Comparison of ENCODE assay signal across 8 mouse cellular contexts in genomic region chr8:45333493-45333892, GRCm38 (mm10). TPM values are rescaled to one million over a fixed set of nuclear protein-coding genes. Genes with fewer than 3 reads are reported as not detected.
DNase-seq lines count a peak whose midpoint lies in the region; ATAC-seq and TF ChIP-seq lines count a peak whose summit lies in the region.

No protein-coding gene starts in this region.

- no peak for TF ChIP-seq CTCF in bone marrow, adult 2 months (IDR thresholded peaks at IDR 0.05; ENCODE audit: control insufficient read depth, insufficient read depth, low read length)
- no peak for TF ChIP-seq CTCF in intestine, postnatal 0 days (IDR thresholded peaks at IDR 0.05; ENCODE audit: low read depth)

- no peak for TF ChIP-seq POLR2A in bone marrow, adult 2 months (IDR thresholded peaks at IDR 0.05; ENCODE audit: borderline replicate concordance, control insufficient read depth, low read depth, low read length)

- peak overlapping the region; percentile 26 for H3K27ac ChIP-seq in bone marrow, adult 2 months (ENCODE audit: control insufficient read depth, insufficient read depth, low read depth, low read length, poor library complexity)
- H3K27ac ChIP-seq in intestine, postnatal 0 days (ENCODE audit: low read depth, low read length) = no peak overlapping the region
- no peak overlapping the region for H3K27ac ChIP-seq in stomach, embryonic 15.5 days

- H3K9ac ChIP-seq in intestine, postnatal 0 days (ENCODE audit: low read depth, low read length) = peak overlapping the region; percentile 53
- H3K9ac ChIP-seq in stomach, embryonic 15.5 days = no peak overlapping the region; the same call in 1 of the 2 replicates

- H3K4me2 ChIP-seq in intestine, postnatal 0 days (replicated peaks; ENCODE audit: low read depth) = peak overlapping the region; percentile 98
- H3K4me2 ChIP-seq in stomach, embryonic 15.5 days = peak overlapping the region; percentile 87

- H3K36me3 ChIP-seq in intestine, postnatal 0 days (ENCODE audit: control insufficient read depth, insufficient read depth) = no peaks in the 10 kb centered on the region
- H3K36me3 ChIP-seq in stomach, embryonic 15.5 days = no peaks in the 10 kb centered on the region

- H3K4me3 ChIP-seq in bone marrow, adult 2 months (replicated peaks; ENCODE audit: control insufficient read depth, low read depth, low read length) = peak overlapping the region; percentile 87
- peak overlapping the region; percentile 69 for H3K4me3 ChIP-seq in intestine, postnatal 0 days (ENCODE audit: low read depth, low read length)
- H3K4me3 ChIP-seq in stomach, embryonic 15.5 days (replicated peaks) = peak overlapping the region; percentile 63

- ATAC-seq in granulocyte monocyte progenitor cell, adult 5-6 weeks (replicated peaks; ENCODE audit: poor library complexity, severe bottlenecking) = peak; percentile 64
- ATAC-seq in intestine, postnatal 0 days = peak; percentile 40
- peak; percentile 29; the same call in 1 of the 2 replicates for ATAC-seq in stomach, embryonic 15.5 days (ENCODE audit: insufficient read depth, low FRiP score, low read depth)

- WGBS in bone marrow, adult 2 months = 4% methylated on average over 8 of the region's 8 CpGs
- 22% methylated on average over 8 of the region's 8 CpGs for WGBS in intestine, postnatal 0 days
- 6% methylated on average over 8 of the region's 8 CpGs for WGBS in stomach, embryonic 15.5 days

- H3K4me1 ChIP-seq in bone marrow, adult 2 months (ENCODE audit: control insufficient read depth, insufficient read depth, low read length) = no peaks in the 10 kb centered on the region
- peaks cover 3% of the 10 kb centered on the region; the same call in 1 of the 2 replicates for H3K4me1 ChIP-seq in intestine, postnatal 0 days (replicated peaks; ENCODE audit: control insufficient read depth, insufficient read depth, low read length)
- no peaks in the 10 kb centered on the region for H3K4me1 ChIP-seq in stomach, embryonic 15.5 days

- peak; percentile 7 for DNase-seq in right cerebral cortex, adult 18-20 months
- DNase-seq in right cerebral cortex, postnatal 14 days = no peak
- peak; percentile 57 for DNase-seq in lung, postnatal 36 days
- no peak for DNase-seq in MN1 (ENCODE audit: low spot score)

- no peaks in the 10 kb centered on the region for H3K9me3 ChIP-seq in intestine, postnatal 0 days (ENCODE audit: control insufficient read depth)
- no peaks in the 10 kb centered on the region for H3K9me3 ChIP-seq in stomach, embryonic 15.5 days

- no peaks in the 10 kb centered on the region for H3K27me3 ChIP-seq in intestine, postnatal 0 days (replicated peaks; ENCODE audit: control insufficient read depth, insufficient read depth, low read length)
- no peaks in the 10 kb centered on the region for H3K27me3 ChIP-seq in stomach, embryonic 15.5 days (replicated peaks)

RNA-seq across cellular contexts. Expression of gene Cyp4v3, which starts 0.5 kb away (rescaled TPM):
- polyA plus RNA-seq in bone marrow, adult 2 months (2011; ENCODE audit: insufficient read depth, insufficient read length, low replicate concordance, missing spikeins) = 1.7 and 2.9 TPM in 2 replicates
- total RNA-seq in granulocyte monocyte progenitor cell, adult 5-6 weeks (2014; fragmentation: Nextera tagmentation) = 7.0 and 7.8 TPM in 2 replicates
- 10.3 and 12.5 TPM in 2 replicates for total RNA-seq in granulocyte monocyte progenitor cell, adult 5-6 weeks (2017)
- polyA plus RNA-seq in intestine, postnatal 0 days (2015; fragmentation: Nextera tagmentation; extraction: Ambion mirVana) = 2.2 and 2.4 TPM in 2 replicates
- polyA plus RNA-seq in stomach, embryonic 15.5 days (2015; fragmentation: Nextera tagmentation; extraction: Ambion mirVana) = 3.6 and 4.5 TPM in 2 replicates

RNA-seq across cellular contexts. Expression of gene Gm45753, which starts 25.2 kb away (rescaled TPM):
- not detected in 2 replicates for polyA plus RNA-seq in bone marrow, adult 2 months (2011; ENCODE audit: insufficient read depth, insufficient read length, low replicate concordance, missing spikeins)
- total RNA-seq in granulocyte monocyte progenitor cell, adult 5-6 weeks (2014; fragmentation: Nextera tagmentation) = 0.38 TPM in 1 of 2 replicates, not detected in the other
- not detected in 2 replicates for total RNA-seq in granulocyte monocyte progenitor cell, adult 5-6 weeks (2017)
- not detected in 2 replicates for polyA plus RNA-seq in intestine, postnatal 0 days (2015; fragmentation: Nextera tagmentation; extraction: Ambion mirVana)
- polyA plus RNA-seq in stomach, embryonic 15.5 days (2015; fragmentation: Nextera tagmentation; extraction: Ambion mirVana) = 0.32 and 1.2 TPM in 2 replicates

RNA-seq across cellular contexts. Expression of gene Klkb1, which starts 38.8 kb away (rescaled TPM):
- polyA plus RNA-seq in bone marrow, adult 2 months (2011; ENCODE audit: insufficient read depth, insufficient read length, low replicate concordance, missing spikeins) = 0.83 and 1.3 TPM in 2 replicates
- total RNA-seq in granulocyte monocyte progenitor cell, adult 5-6 weeks (2014; fragmentation: Nextera tagmentation) = not detected in 2 replicates
- total RNA-seq in granulocyte monocyte progenitor cell, adult 5-6 weeks (2017) = not detected in 2 replicates
- not detected in 2 replicates for polyA plus RNA-seq in intestine, postnatal 0 days (2015; fragmentation: Nextera tagmentation; extraction: Ambion mirVana)
- polyA plus RNA-seq in stomach, embryonic 15.5 days (2015; fragmentation: Nextera tagmentation; extraction: Ambion mirVana) = 0.21 and 0.44 TPM in 2 replicates

RNA-seq across cellular contexts. Expression of gene Fam149a, which starts 48.6 kb away (rescaled TPM):
- polyA plus RNA-seq in bone marrow, adult 2 months (2011; ENCODE audit: insufficient read depth, insufficient read length, low replicate concordance, missing spikeins) = 1.2 and 1.7 TPM in 2 replicates
- 0.13 TPM in 1 of 2 replicates, not detected in the other for total RNA-seq in granulocyte monocyte progenitor cell, adult 5-6 weeks (2014; fragmentation: Nextera tagmentation)
- total RNA-seq in granulocyte monocyte progenitor cell, adult 5-6 weeks (2017) = 0.13 TPM in 1 of 2 replicates, not detected in the other
- 3.1 and 3.5 TPM in 2 replicates for polyA plus RNA-seq in intestine, postnatal 0 days (2015; fragmentation: Nextera tagmentation; extraction: Ambion mirVana)
- polyA plus RNA-seq in stomach, embryonic 15.5 days (2015; fragmentation: Nextera tagmentation; extraction: Ambion mirVana) = 18.3 and 24.8 TPM in 2 replicates

Comparison
In these comparisons a context has a peak if more than half of its experiments do, and no peak if none do; other contexts are left out.
1. DNase-seq: peak in right cerebral cortex, adult 18-20 months (single experiment) and lung, postnatal 36 days (single experiment); none in right cerebral cortex, postnatal 14 days (single experiment) and MN1 (single experiment).
2. Peak in every context shown above with its lines, with median percentiles within 50 percentile points of each other: H3K4me3 ChIP-seq and ATAC-seq.